Mouse (Mus musculus) liver, embryonic 14.5 days (tissue): ENCODE measurements at regions not wholly inside any gene's neighbourhood (a gene's known extent, or its start where the extent isn't known, plus 50 kb on each side); places are given as distances from the start of the nearest gene placed in this dataset.

Source experiments
- ATAC-seq: fragments of 200-750 bp; cut with Nextera tagmentation; 2 replicates; pipeline ENCODE4 v1.8.0; 2017; ENCODE audit warnings: moderate number of reproducible peaks, mild to moderate bottlenecking, moderate library complexity; ENCODE audit not compliant: insufficient read depth
- DNase-seq, 3 experiments: peaks; one replicate each; pipeline ENCODE4 v3.0.0-alpha.2; 2012 to 2013; ENCODE audit warnings: low read depth in 3 of 3, low spot score in 3 of 3
- H3K27ac ChIP-seq: fragments of 300-500 bp; sonication (generic); 2 replicates; pipeline ENCODE4 v1.5.1; 2014; ENCODE audit warnings: moderate library complexity, mild to moderate bottlenecking, control low read depth, inconsistent platforms
- H3K27me3 ChIP-seq: fragments of 300-500 bp; sonication (generic); 2 replicates; pipeline ENCODE4 v1.6.1; 2014; ENCODE audit warnings: mild to moderate bottlenecking, low read length, moderate library complexity; ENCODE audit not compliant: control insufficient read depth, insufficient read depth
- H3K36me3 ChIP-seq: fragments of 300-500 bp; sonication (generic); replicated peaks from 2 replicates; pipeline ENCODE4 v1.6.1; 2014; ENCODE audit warnings: low read depth; ENCODE audit not compliant: control insufficient read depth, insufficient read depth
- H3K4me1 ChIP-seq, 2 experiments: fragments of 200-500 bp in 1 of 2; fragments of 300-500 bp in 1 of 2; sonication (generic) in 1 of 2; replicated peaks; 2 replicates each; pipeline ENCODE4 v1.6.1; 2012 to 2014; ENCODE audit warnings: antibody characterized with exemption in 1 of 2, inconsistent platforms in 1 of 2, low read length in 1 of 2; ENCODE audit not compliant: control insufficient read depth in 2 of 2, insufficient read depth in 2 of 2
- H3K4me2 ChIP-seq: fragments of 300-500 bp; sonication (generic); 2 replicates; pipeline ENCODE4 v1.6.1; 2014; ENCODE audit warnings: low read depth, mild to moderate bottlenecking, control low read depth, moderate library complexity
- H3K4me3 ChIP-seq, 2 experiments: fragments of 200-500 bp in 1 of 2; fragments of 300-500 bp in 1 of 2; sonication (generic) in 1 of 2; 2 replicates each; pipeline ENCODE4 v1.5.1; 2012 to 2014; ENCODE audit warnings: low read depth in 2 of 2, low read length in 2 of 2, mild to moderate bottlenecking in 2 of 2, control low read depth in 1 of 2, inconsistent platforms in 1 of 2, moderate library complexity in 1 of 2; ENCODE audit not compliant: insufficient read depth in 1 of 2
- H3K9ac ChIP-seq: fragments of 300-500 bp; sonication (generic); replicated peaks from 2 replicates; pipeline ENCODE4 v1.6.1; 2014; ENCODE audit warnings: mild to moderate bottlenecking, control low read depth, moderate library complexity
- H3K9me3 ChIP-seq: fragments of 300-500 bp; sonication (generic); 2 replicates; pipeline ENCODE4 v1.6.1; 2016; ENCODE audit warnings: low read length, mixed read lengths; ENCODE audit not compliant: control insufficient read depth
- CTCF ChIP-seq: IDR thresholded peaks from 2 replicates; pipeline ENCODE4 v1.5.1; 2016; ENCODE audit warnings: antibody characterized with exemption, low read depth, control low read depth
- EP300 ChIP-seq: IDR thresholded peaks from 2 replicates; pipeline ENCODE4 v1.6.1; 2016; ENCODE audit warnings: antibody characterized with exemption, low read depth
- WGBS: fragments of 180-500 bp; shearing (Covaris S2); extraction: QIAGEN DNeasy Blood & Tissue Kit; methylation state at CpG from one replicate; pipeline ENCODE4 v1.1.7; 2014; ENCODE audit not compliant: insufficient replicate concordance; 5-methylcytosine and 5-hydroxymethylcytosine counted together

DNA sequence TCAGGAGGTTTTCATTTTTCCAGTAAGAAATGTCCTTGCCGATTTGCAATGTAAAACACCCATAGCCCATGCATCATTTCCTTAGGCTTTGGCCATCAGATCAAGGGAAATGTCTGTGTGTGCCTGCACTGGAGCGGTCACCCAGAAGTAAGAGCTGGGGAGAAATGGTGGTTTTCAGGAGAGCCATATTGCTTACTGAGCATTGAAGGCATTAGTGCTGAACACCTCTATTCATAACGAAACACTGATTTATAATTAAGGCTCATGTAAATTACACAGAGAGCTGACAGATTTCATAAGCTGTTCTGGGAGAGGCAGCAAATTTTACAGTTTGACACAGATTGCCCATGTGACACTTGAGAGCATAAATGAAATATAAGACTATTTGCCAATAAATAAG, 1047.6 kb downstream of the Car8 start:
- TF ChIP-seq EP300 (no peak), CTCF (no peak)
- Histone ChIP-seq H3K36me3 (no peaks in the 10 kb centered on the region), H3K9ac (no peak overlapping the region), H3K4me3 (no peak overlapping the region), H3K27ac (no peak overlapping the region), H3K4me2 (no peak overlapping the region), H3K27me3 (no peaks in the 10 kb centered on the region), H3K4me1 (no peaks in the 10 kb centered on the region), H3K9me3 (no peaks in the 10 kb centered on the region)
- no peak for ATAC-seq
- no peak for DNase-seq
- WGBS: 65% methylated on average over 3 of the region's 3 CpGs

DNA sequence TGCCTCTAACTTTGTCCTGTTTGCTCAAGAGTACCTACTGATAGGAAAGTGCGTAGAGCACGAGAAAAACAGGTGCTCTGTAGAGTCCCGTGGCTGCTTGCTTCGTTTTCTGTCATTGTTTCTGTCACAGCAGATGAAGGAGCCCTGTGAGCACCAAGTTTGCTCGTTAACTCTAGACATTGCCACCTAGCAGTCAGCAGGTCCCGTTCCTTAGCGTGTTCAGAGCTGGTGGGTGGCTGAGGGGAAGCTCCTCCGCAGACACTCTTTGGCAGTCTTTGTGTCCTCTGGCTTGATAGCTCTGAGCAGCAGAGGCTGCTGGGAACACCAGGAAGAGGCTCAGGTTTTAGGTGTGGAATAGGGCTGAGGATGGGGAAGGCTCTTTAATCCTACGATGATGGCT, 1063.8 kb downstream of the Car8 start:
- Histone ChIP-seq H3K27ac (no peak overlapping the region), H3K4me1 (no peaks in the 10 kb centered on the region), H3K27me3 (no peaks in the 10 kb centered on the region), H3K36me3 (no peaks in the 10 kb centered on the region), H3K9me3 (no peaks in the 10 kb centered on the region), H3K4me3 (no peak overlapping the region), H3K4me2 (no peak overlapping the region), H3K9ac (no peak overlapping the region)
- no peak for DNase-seq
- no peak for TF ChIP-seq EP300
- TF ChIP-seq CTCF: no peak
- 51% methylated on average over 9 of the region's 9 CpGs for WGBS
- no peak for ATAC-seq

GRCm38 (mm10) chr4:7172528-7173306, 1066.1 kb downstream of the Car8 start:
- Histone ChIP-seq H3K4me2 (no peak overlapping the region), H3K4me3 (no peak overlapping the region), H3K27ac (no peak overlapping the region), H3K4me1 (no peaks in the 10 kb centered on the region), H3K9ac (no peak overlapping the region), H3K27me3 (no peaks in the 10 kb centered on the region), H3K9me3 (no peaks in the 10 kb centered on the region), H3K36me3 (no peaks in the 10 kb centered on the region)
- DNase-seq (no peak), ATAC-seq (no peak)
- TF ChIP-seq EP300: no peak
- TF ChIP-seq CTCF: no peak
- 60% methylated on average over 7 of the region's 7 CpGs for WGBS

DNA sequence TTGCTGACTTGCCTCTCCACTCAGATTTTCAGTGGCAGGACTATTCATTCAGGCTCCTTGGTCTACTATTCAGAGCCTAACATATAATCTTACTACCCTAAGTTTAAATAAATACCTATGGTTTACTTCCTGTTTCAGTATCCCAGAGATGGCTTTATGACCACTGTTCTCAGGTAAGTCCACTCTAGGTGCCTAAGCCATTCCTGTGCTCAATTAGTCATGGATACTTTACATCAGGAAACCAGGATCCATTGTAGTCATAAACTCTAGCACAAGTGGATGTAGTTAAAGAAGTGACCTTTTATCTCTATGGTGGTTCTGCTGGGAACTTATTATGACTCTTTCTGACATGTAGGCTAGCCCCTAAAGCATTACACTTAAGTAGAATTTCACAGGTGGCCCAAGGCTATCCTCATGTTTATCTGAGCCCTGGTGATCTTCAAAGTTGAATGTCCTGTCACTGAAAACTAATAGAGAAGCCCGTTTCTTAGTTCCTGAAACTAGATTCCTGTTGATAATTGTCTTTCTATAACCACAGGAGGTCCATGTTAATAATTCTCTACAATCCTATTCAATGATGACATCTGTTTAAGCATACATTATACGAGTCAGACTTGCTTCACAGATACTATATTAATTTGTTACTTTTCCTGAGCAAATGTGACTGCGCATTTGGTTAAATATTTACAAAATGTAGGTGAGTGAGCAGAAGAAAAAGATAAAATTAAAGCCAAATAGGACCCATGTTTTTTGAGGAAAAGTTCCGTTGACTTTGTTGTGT, 1067.0 kb downstream of the Car8 start:
- Histone ChIP-seq H3K4me2 (no peak overlapping the region), H3K9ac (no peak overlapping the region), H3K27me3 (no peaks in the 10 kb centered on the region), H3K9me3 (no peaks in the 10 kb centered on the region), H3K27ac (no peak overlapping the region), H3K4me1 (no peaks in the 10 kb centered on the region), H3K36me3 (no peaks in the 10 kb centered on the region), H3K4me3 (no peak overlapping the region)
- TF ChIP-seq CTCF (no peak), EP300 (no peak)
- DNase-seq: no peak
- ATAC-seq: no peak
- WGBS: 60% methylated on average over 4 of the region's 4 CpGs

- Histone ChIP-seq H3K4me2 (no peak overlapping the region), H3K9ac (no peak overlapping the region), H3K27me3 (no peaks in the 10 kb centered on the region), H3K27ac (no peak overlapping the region), H3K36me3 (no peaks in the 10 kb centered on the region), H3K4me3 (no peak overlapping the region), H3K9me3 (no peaks in the 10 kb centered on the region), H3K4me1 (no peaks in the 10 kb centered on the region)
- ATAC-seq (no peak), DNase-seq (no peak)
- 72% methylated on average over 4 of the region's 4 CpGs for WGBS
- TF ChIP-seq EP300: no peak
Observed at GRCm38 (mm10) chr4:7161411-7161810, 1077.4 kb downstream of the Car8 start.
